Mouse (Mus musculus) embryonic facial prominence, embryonic 12.5 days (tissue): ENCODE measurements around the gene Pde4d. TPM values are rescaled to one million over a fixed set of nuclear protein-coding genes. Genes with fewer than 3 reads are reported as not detected.

ENCODE experiments used
- ATAC-seq: fragments of 200-750 bp; cut with Nextera tagmentation; 2 replicates; pipeline ENCODE4 v1.8.0; 2017; ENCODE audit not compliant: insufficient number of reproducible peaks, insufficient read depth, low FRiP score, low TSS enrichment
- H3K27ac ChIP-seq: fragments of 300-500 bp; sonication (generic); 2 replicates; pipeline ENCODE4 v1.5.1; 2016; ENCODE audit warnings: mild to moderate bottlenecking
- H3K27me3 ChIP-seq: fragments of 300-500 bp; sonication (generic); 2 replicates; pipeline ENCODE4 v1.6.1; 2016; ENCODE audit warnings: mild to moderate bottlenecking, moderate library complexity
- H3K36me3 ChIP-seq: fragments of 300-500 bp; sonication (generic); 2 replicates; pipeline ENCODE4 v1.6.1; 2016; ENCODE audit warnings: mild to moderate bottlenecking
- H3K4me1 ChIP-seq: fragments of 300-500 bp; sonication (generic); 2 replicates; pipeline ENCODE4 v1.6.1; 2016
- H3K4me2 ChIP-seq: fragments of 300-500 bp; sonication (generic); replicated peaks from 2 replicates; pipeline ENCODE4 v1.6.1; 2016; ENCODE audit warnings: mild to moderate bottlenecking, moderate library complexity
- H3K4me3 ChIP-seq: fragments of 300-500 bp; sonication (generic); 2 replicates; pipeline ENCODE4 v1.5.1; 2016; ENCODE audit warnings: mild to moderate bottlenecking
- H3K9ac ChIP-seq: fragments of 300-500 bp; sonication (generic); 2 replicates; pipeline ENCODE4 v1.6.1; 2016; ENCODE audit warnings: mild to moderate bottlenecking, moderate library complexity
- H3K9me3 ChIP-seq: fragments of 300-500 bp; sonication (generic); 2 replicates; pipeline ENCODE4 v1.6.1; 2016; ENCODE audit warnings: mild to moderate bottlenecking, moderate library complexity
- WGBS: fragments of 180-500 bp; shearing (Covaris S2); methylation state at CpG from one replicate; pipeline ENCODE4 v1.1.7; 2016; 5-methylcytosine and 5-hydroxymethylcytosine counted together
- polyA plus RNA-seq: library from polyadenylated mRNA; unstranded; fragments of >200 nt; fragmentation: Nextera tagmentation; extraction: Ambion mirVana; gene quantifications from 2 replicates; pipeline ENCODE4 v1.2.1, GENCODE M21; 2016

Gene Pde4d
- polyA plus RNA-seq, 1 experiment from 2014 or later, result 20.4 TPM

GRCm38 (mm10) chr13:108856776-108857435 lies 407.2 kb downstream of the Pde4d start:
- 78% methylated on average over 6 of the region's 6 CpGs for WGBS
- Histone ChIP-seq H3K4me1 (no peaks in the 10 kb centered on the region), H3K4me3 (no peak overlapping the region), H3K27me3 (no peaks in the 10 kb centered on the region), H3K36me3 (no peaks in the 10 kb centered on the region), H3K27ac (no peak overlapping the region), H3K9me3 (no peaks in the 10 kb centered on the region), H3K4me2 (no peak overlapping the region), H3K9ac (no peak overlapping the region)
- ATAC-seq, result no peak

DNA sequence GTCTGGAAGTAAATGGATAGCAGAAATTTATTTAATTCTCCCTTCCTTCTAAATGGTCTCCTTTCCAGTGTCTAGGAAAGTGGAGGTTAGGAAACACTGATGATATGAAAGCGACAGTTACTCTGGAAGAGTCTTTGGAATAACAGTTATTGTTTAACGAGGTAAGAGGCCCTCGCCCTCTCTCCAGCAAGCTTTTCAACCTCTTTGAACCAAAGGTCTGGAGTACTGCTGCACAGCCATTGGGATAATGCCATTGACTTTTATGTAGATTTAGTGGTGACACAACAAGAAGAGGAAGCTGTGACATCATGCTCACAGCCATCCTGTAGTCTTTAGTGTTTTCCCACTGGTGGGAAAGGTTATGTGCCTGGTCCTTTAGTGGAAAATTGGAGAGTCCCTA lies 409.6 kb downstream of the Pde4d start:
- Histone ChIP-seq H3K4me1 (no peaks in the 10 kb centered on the region), H3K9ac (no peak overlapping the region), H3K27ac (no peak overlapping the region), H3K36me3 (no peaks in the 10 kb centered on the region), H3K27me3 (no peaks in the 10 kb centered on the region), H3K9me3 (no peaks in the 10 kb centered on the region), H3K4me2 (no peak overlapping the region), H3K4me3 (no peak overlapping the region)
- 79% methylated on average over 3 of the region's 3 CpGs for WGBS
- no peak for ATAC-seq

DNA sequence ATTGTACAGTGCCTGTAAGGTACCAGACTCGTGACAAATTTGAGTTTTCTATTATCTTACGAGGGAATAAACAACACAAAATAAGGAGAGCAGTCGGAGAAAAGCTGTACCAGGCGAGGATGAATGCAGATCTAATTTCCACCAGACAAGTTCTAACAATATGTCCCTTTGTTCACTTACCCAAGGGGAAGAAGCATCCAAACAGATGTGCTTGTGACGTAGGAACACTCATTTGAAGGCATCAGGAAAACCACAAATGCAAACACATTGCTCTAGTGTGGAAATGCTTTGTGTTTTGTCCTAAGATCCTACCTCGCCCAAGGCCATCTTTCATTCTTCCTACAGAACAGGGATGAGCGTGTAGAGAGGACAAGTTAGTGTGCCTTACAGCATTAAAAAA lies 411.0 kb downstream of the Pde4d start:
- H3K9me3 ChIP-seq, result no peaks in the 10 kb centered on the region
- ATAC-seq, result no peak
- no peaks in the 10 kb centered on the region for H3K27me3 ChIP-seq
- no peak overlapping the region for H3K9ac ChIP-seq
- no peaks in the 10 kb centered on the region for H3K36me3 ChIP-seq
- H3K4me2 ChIP-seq, result no peak overlapping the region
- no peak overlapping the region for H3K4me3 ChIP-seq
- no peaks in the 10 kb centered on the region for H3K4me1 ChIP-seq
- H3K27ac ChIP-seq, result no peak overlapping the region
- 32% methylated on average over 7 of the region's 7 CpGs for WGBS

DNA sequence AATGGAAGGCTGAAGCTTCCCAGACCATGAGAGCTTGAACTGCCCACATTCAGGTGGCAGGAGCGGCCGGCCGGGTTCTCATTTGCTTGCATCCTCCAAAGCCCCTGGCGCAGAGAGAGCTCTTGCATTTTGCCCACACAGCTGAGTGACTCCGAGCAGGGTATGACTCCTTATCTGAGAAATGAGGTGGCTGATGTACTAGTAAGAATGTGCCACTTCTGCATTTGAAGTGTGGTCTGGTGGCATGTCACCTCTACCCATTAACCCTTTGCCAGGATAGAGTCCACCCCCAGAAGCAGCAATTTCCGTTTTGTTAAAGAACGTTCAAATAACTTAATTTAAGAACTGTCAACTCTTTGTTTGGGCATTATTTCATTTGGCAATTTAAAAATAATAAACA lies 412.0 kb downstream of the Pde4d start:
- Histone ChIP-seq H3K27ac (no peak overlapping the region), H3K4me1 (no peaks in the 10 kb centered on the region), H3K36me3 (no peaks in the 10 kb centered on the region), H3K27me3 (no peaks in the 10 kb centered on the region), H3K4me2 (no peak overlapping the region), H3K9ac (no peak overlapping the region), H3K9me3 (no peaks in the 10 kb centered on the region), H3K4me3 (no peak overlapping the region)
- 93% methylated on average over 7 of the region's 7 CpGs for WGBS
- ATAC-seq, result no peak

- Histone ChIP-seq H3K4me1 (no peaks in the 10 kb centered on the region), H3K9me3 (no peaks in the 10 kb centered on the region), H3K27ac (no peak overlapping the region), H3K36me3 (no peaks in the 10 kb centered on the region), H3K4me3 (no peak overlapping the region), H3K27me3 (no peaks in the 10 kb centered on the region), H3K4me2 (no peak overlapping the region), H3K9ac (no peak overlapping the region)
- 88% methylated on average over 5 of the region's 5 CpGs for WGBS
- ATAC-seq, result no peak
Observed at GRCm38 (mm10) chr13:108862173-108862572, 412.4 kb downstream of the Pde4d start.

- no peaks in the 10 kb centered on the region for H3K36me3 ChIP-seq
- no peak overlapping the region for H3K27ac ChIP-seq
- H3K4me2 ChIP-seq, result no peak overlapping the region
- ATAC-seq, result no peak
- 91% methylated on average over 5 of the region's 5 CpGs for WGBS
- H3K4me3 ChIP-seq, result no peak overlapping the region
- no peak overlapping the region for H3K9ac ChIP-seq
- no peaks in the 10 kb centered on the region for H3K27me3 ChIP-seq
- H3K4me1 ChIP-seq, result no peaks in the 10 kb centered on the region
- no peaks in the 10 kb centered on the region for H3K9me3 ChIP-seq
Observed at GRCm38 (mm10) chr13:108900160-108900559, 450.4 kb downstream of the Pde4d start.

DNA sequence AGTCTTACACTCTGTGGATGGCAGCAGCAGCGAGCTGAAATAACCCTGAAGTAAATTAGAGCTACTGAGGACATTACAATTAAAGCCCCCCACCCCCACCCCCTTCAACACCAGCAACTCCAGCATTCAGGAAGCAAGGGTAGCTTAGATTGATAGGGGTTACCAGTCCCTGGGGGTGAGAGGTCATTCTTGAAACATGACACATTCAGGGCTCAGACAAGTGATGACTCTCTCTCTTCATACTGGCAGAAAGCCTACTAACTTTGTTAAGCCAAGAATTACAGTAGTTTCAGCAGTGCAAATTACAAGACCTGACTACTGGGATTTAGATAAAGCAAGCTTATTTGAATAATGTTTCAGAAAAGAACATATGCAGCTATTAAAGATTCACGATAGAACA lies 455.4 kb downstream of the Pde4d start:
- H3K27ac ChIP-seq, result no peak overlapping the region
- H3K27me3 ChIP-seq, result no peaks in the 10 kb centered on the region
- H3K4me3 ChIP-seq, result no peak overlapping the region
- ATAC-seq, result no peak
- WGBS, result 47% methylated on average over 2 of the region's 2 CpGs
- no peak overlapping the region for H3K9ac ChIP-seq
- no peak overlapping the region for H3K4me2 ChIP-seq
- no peaks in the 10 kb centered on the region for H3K4me1 ChIP-seq
- no peaks in the 10 kb centered on the region for H3K36me3 ChIP-seq
- H3K9me3 ChIP-seq, result no peaks in the 10 kb centered on the region

DNA sequence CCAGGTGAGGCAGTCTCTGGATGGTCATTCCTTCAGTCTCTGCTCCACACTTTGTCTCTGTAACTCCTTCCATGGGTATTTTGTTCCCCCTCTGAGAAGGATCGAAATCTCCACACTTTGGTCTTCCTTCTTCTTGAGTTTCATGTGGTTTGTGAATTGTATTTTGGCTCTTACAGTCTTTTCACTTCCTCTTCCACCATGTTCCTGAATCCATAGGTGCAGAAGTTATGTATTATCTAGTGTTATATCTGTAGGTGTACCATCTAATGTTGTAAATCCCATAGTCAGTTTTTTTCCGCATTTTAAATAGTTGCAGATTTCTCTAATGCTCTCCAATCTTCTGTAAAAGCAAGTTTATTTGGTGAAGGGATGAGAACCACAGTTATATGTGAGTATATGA lies 459.4 kb downstream of the Pde4d start:
- Histone ChIP-seq H3K9me3 (no peaks in the 10 kb centered on the region), H3K27ac (no peak overlapping the region), H3K9ac (no peak overlapping the region), H3K4me1 (no peaks in the 10 kb centered on the region), H3K27me3 (no peaks in the 10 kb centered on the region), H3K36me3 (no peaks in the 10 kb centered on the region), H3K4me3 (no peak overlapping the region), H3K4me2 (no peak overlapping the region)
- 84% methylated on average over 2 of the region's 2 CpGs for WGBS
- no peak for ATAC-seq

DNA sequence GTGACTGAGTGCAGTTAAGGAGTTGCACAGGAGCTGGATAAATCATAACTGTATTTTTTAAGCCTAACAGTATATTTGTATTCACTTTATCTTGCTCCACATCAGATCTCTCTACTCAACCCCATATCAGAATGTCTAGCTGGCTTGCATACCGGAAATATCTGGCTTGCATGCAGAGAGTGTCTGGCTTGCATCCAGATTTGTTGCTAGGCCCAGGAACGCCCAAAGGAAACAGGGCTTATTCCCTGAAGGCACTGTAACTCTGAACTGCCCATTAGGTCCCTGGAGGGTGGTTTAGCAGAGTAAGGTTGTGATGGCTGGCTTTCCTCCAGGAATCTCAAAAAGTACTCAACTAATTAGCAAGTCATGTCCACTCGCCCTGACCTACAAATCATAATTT lies 464.9 kb downstream of the Pde4d start:
- 73% methylated on average over 3 of the region's 3 CpGs for WGBS
- Histone ChIP-seq H3K27ac (no peak overlapping the region), H3K9me3 (no peaks in the 10 kb centered on the region), H3K9ac (no peak overlapping the region), H3K4me1 (no peaks in the 10 kb centered on the region), H3K36me3 (no peaks in the 10 kb centered on the region), H3K27me3 (no peaks in the 10 kb centered on the region), H3K4me2 (no peak overlapping the region), H3K4me3 (no peak overlapping the region)
- no peak for ATAC-seq

- Histone ChIP-seq H3K36me3 (no peaks in the 10 kb centered on the region), H3K9me3 (no peaks in the 10 kb centered on the region), H3K4me1 (no peaks in the 10 kb centered on the region), H3K4me3 (no peak overlapping the region), H3K27me3 (no peaks in the 10 kb centered on the region), H3K27ac (no peak overlapping the region), H3K4me2 (no peak overlapping the region), H3K9ac (no peak overlapping the region)
- WGBS, result 82% methylated on average over 4 of the region's 4 CpGs
- ATAC-seq, result no peak
Observed at GRCm38 (mm10) chr13:108921146-108921545, 471.4 kb downstream of the Pde4d start.

- Histone ChIP-seq H3K36me3 (no peaks in the 10 kb centered on the region), H3K9me3 (no peaks in the 10 kb centered on the region), H3K4me2 (no peak overlapping the region), H3K27me3 (no peaks in the 10 kb centered on the region), H3K4me3 (no peak overlapping the region), H3K27ac (no peak overlapping the region), H3K9ac (no peak overlapping the region), H3K4me1 (no peaks in the 10 kb centered on the region)
- WGBS, result 85% methylated on average over 3 of the region's 3 CpGs
- ATAC-seq, result no peak
Observed at GRCm38 (mm10) chr13:108934854-108935253, 485.1 kb downstream of the Pde4d start.

- 68% methylated on average over 2 of the region's 2 CpGs for WGBS
- H3K27ac ChIP-seq, result no peak overlapping the region
- no peaks in the 10 kb centered on the region for H3K27me3 ChIP-seq
- no peak overlapping the region for H3K9ac ChIP-seq
- ATAC-seq, result no peak
- H3K9me3 ChIP-seq, result no peaks in the 10 kb centered on the region
- no peak overlapping the region for H3K4me3 ChIP-seq
- no peaks in the 10 kb centered on the region for H3K4me1 ChIP-seq
- H3K36me3 ChIP-seq, result no peaks in the 10 kb centered on the region
- H3K4me2 ChIP-seq, result no peak overlapping the region
Observed at GRCm38 (mm10) chr13:108937272-108937671, 487.5 kb downstream of the Pde4d start.

GRCm38 (mm10) chr13:108952911-108953310 lies 503.2 kb downstream of the Pde4d start:
- no peak overlapping the region for H3K4me2 ChIP-seq
- no peak overlapping the region for H3K27ac ChIP-seq
- H3K4me3 ChIP-seq, result no peak overlapping the region
- no peaks in the 10 kb centered on the region for H3K4me1 ChIP-seq
- H3K36me3 ChIP-seq, result no peaks in the 10 kb centered on the region
- H3K9me3 ChIP-seq, result no peaks in the 10 kb centered on the region
- no peaks in the 10 kb centered on the region for H3K27me3 ChIP-seq
- H3K9ac ChIP-seq, result no peak overlapping the region
- 81% methylated on average over 1 of the region's 1 CpGs for WGBS
- no peak for ATAC-seq
